Mouse (Mus musculus): ENCODE data around the gene Itga3. TPM values are rescaled to one million over a fixed set of nuclear protein-coding genes. Genes with fewer than 3 reads are reported as not detected.

Itga3 gene
- polyA plus RNA-seq, 1 experiment from 2014 or later: 16.6 TPM

DNA sequence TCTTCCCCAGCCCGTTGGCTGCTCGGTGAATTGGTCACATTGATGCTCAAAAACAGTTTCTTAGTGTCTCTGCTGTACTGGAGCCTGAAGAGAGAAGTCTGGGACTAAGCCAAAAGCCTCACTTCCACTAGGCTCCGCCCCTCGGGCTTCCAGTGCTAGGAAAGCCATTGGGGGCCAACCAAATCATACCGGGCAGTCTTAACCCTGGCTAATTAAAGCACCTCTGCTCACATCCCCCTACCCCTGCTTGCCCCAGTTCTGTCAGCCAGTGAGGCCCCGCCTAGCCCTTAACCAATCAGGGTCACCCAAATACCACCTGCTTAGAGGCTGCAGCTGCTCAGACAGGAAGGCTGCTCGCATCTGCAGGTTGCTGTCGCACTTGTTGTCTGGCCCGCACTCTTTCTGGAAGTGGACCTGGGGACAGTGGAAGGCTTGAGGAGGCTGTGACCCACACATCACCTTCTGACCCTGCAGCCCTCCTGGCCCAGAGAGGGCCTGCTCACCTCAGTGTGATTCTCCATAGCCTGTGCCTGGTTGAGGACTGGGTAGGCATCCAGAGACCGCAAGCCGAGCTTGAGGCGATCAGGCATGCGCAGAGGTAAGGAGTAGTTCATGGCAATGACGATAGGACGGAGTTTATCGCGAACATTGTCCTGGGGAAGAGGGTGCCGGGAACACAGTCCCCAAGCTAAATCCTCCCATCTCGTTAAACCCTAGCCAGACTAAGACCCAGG, 19.7 kb downstream of the Itga3 start:
- peak; percentile 42; the same call in 1 of the 2 replicates for ATAC-seq
- no peak overlapping the region for H3K4me2 ChIP-seq (ENCODE audit: low read length)
- H3K27ac ChIP-seq (ENCODE audit: low read length): no peak overlapping the region
- H3K9me3 ChIP-seq (replicated peaks; ENCODE audit: control insufficient read depth, low read length, poor library complexity, severe bottlenecking): no peaks in the 10 kb centered on the region
- H3K4me3 ChIP-seq (ENCODE audit: low read depth, low read length): no peak overlapping the region
- peaks cover 3% of the 10 kb centered on the region; the same call in 1 of the 2 replicates for H3K27me3 ChIP-seq (ENCODE audit: control insufficient read depth, insufficient read depth, low read depth, low read length)
- WGBS: 17% methylated on average over 19 of the region's 19 CpGs
- H3K36me3 ChIP-seq (ENCODE audit: control insufficient read depth, insufficient read depth, low read length): peaks cover 24% of the 10 kb centered on the region
- H3K4me1 ChIP-seq (ENCODE audit: control insufficient read depth, insufficient read depth, low read length): no peaks in the 10 kb centered on the region
- H3K9ac ChIP-seq (ENCODE audit: low read depth, low read length): no peak overlapping the region; the same call in 1 of the 2 replicates

DNA sequence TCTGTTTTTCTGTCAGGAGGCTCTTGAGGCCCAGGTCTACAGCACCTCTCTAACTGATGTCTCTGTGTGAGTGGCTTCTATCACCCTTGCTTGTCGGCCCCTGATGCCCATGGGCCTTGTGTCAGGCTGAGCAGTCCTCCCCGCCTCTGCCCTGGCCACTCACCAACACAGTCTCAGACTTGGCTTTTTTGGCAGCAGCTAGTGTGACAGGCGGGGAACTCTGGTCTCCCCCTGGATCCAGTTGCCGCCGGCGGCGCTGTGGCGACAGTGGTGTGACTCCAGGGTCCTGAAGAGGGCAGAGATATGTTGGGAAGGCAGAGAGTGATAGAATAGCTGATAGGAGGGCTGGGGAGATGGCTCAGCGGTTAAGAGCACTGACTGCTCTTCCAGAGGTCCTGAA, 23.5 kb downstream of the Itga3 start:
- ATAC-seq: no peak
- H3K36me3 ChIP-seq (ENCODE audit: control insufficient read depth, insufficient read depth, low read length): peaks cover 20% of the 10 kb centered on the region
- no peaks in the 10 kb centered on the region for H3K4me1 ChIP-seq (ENCODE audit: control insufficient read depth, insufficient read depth, low read length)
- 81% methylated on average over 9 of the region's 9 CpGs for WGBS
- H3K27me3 ChIP-seq (ENCODE audit: control insufficient read depth, insufficient read depth, low read depth, low read length): peaks cover under 1% of the 10 kb centered on the region; the same call in 1 of the 2 replicates
- H3K9me3 ChIP-seq (replicated peaks; ENCODE audit: control insufficient read depth, low read length, poor library complexity, severe bottlenecking): no peaks in the 10 kb centered on the region
- no peak overlapping the region for H3K27ac ChIP-seq (ENCODE audit: low read length)
- H3K4me3 ChIP-seq (ENCODE audit: low read depth, low read length): no peak overlapping the region
- H3K9ac ChIP-seq (ENCODE audit: low read depth, low read length): no peak overlapping the region
- H3K4me2 ChIP-seq (ENCODE audit: low read length): no peak overlapping the region

DNA sequence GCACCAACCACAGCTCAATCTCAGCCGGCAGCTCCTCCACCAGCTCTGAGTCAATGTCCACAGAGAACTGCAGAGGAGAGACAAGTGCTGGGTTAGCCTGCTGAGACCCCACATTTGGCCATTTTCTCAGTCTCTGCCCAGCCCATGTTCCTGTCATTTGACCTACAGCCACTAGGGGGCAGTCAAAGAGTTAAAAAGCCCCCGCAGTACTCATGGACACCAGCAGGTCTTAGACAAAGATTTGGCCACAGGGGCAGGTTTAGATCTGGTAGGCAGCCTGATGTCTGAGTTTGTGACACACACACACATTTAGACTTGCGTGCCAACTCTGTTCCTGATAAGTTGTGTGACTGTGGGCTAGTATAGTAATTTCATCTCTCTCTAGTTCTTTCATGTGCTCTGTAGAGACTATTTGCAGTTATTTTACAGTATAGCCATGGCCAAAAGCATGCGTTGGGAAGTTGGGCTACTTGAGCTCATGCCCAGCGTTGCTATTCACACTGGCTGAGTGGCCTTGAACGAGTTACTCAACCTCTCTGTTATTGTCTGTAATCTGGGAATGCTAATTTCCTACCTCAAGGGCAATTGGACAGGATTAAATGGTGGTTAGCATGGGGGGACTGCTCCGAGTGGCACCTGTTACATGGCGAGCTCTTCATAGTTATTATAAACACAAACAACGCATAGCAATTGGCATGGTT, 29.5 kb downstream of the Itga3 start:
- no peaks in the 10 kb centered on the region for H3K27me3 ChIP-seq (ENCODE audit: control insufficient read depth, insufficient read depth, low read depth, low read length)
- H3K4me3 ChIP-seq (ENCODE audit: low read depth, low read length): no peak overlapping the region
- peaks cover 6% of the 10 kb centered on the region; the same call in 1 of the 2 replicates for H3K36me3 ChIP-seq (ENCODE audit: control insufficient read depth, insufficient read depth, low read length)
- H3K4me1 ChIP-seq (ENCODE audit: control insufficient read depth, insufficient read depth, low read length): peaks cover under 1% of the 10 kb centered on the region; the same call in 1 of the 2 replicates
- H3K9ac ChIP-seq (ENCODE audit: low read depth, low read length): no peak overlapping the region
- H3K9me3 ChIP-seq (replicated peaks; ENCODE audit: control insufficient read depth, low read length, poor library complexity, severe bottlenecking): no peaks in the 10 kb centered on the region
- no peak overlapping the region for H3K27ac ChIP-seq (ENCODE audit: low read length)
- 63% methylated on average over 9 of the region's 9 CpGs for WGBS
- ATAC-seq: no peak
- H3K4me2 ChIP-seq (ENCODE audit: low read length): no peak overlapping the region

DNA sequence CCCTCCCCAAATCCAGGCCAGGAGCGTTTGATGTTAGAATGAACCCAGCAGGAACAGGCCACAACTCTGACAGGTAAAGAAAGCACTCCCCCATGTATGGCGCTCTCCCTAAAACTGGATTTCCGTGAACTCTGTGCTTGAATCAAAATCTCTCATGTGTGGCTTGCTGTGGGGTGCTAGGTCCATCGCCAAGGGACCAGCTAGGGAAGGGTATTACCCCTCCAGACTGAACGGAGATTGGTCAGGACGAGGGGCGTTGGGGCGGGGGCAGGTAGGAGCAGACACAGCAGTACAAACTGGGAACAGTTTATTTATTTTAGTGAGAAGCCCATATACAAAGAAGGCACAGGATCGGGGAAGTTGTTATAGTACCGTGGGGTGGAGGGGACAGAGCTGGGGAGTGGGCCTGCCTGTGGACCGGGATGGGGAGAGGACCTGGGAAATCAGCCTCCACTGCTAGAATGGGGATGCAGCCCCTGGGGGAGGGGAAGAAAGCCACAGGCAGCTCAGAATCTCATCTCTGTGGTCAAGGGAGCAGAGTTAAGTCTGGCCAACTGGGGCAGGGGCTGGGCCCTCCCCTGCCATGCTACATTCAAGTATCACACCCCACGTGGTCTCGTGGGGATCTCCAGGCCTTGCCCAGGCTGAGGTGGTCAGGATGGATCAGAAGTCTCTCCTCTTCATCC, 32.3 kb downstream of the Itga3 start:
- no peak for ATAC-seq
- 49% methylated on average over 13 of the region's 13 CpGs for WGBS
- no peaks in the 10 kb centered on the region for H3K9me3 ChIP-seq (replicated peaks; ENCODE audit: control insufficient read depth, low read length, poor library complexity, severe bottlenecking)
- no peak overlapping the region for H3K4me3 ChIP-seq (ENCODE audit: low read depth, low read length)
- no peak overlapping the region for H3K27ac ChIP-seq (ENCODE audit: low read length)
- no peak overlapping the region for H3K9ac ChIP-seq (ENCODE audit: low read depth, low read length)
- H3K4me1 ChIP-seq (ENCODE audit: control insufficient read depth, insufficient read depth, low read length): peaks cover 14% of the 10 kb centered on the region
- H3K36me3 ChIP-seq (ENCODE audit: control insufficient read depth, insufficient read depth, low read length): peaks cover 3% of the 10 kb centered on the region; the same call in 1 of the 2 replicates
- H3K27me3 ChIP-seq (ENCODE audit: control insufficient read depth, insufficient read depth, low read depth, low read length): no peaks in the 10 kb centered on the region
- no peak overlapping the region for H3K4me2 ChIP-seq (ENCODE audit: low read length)

DNA sequence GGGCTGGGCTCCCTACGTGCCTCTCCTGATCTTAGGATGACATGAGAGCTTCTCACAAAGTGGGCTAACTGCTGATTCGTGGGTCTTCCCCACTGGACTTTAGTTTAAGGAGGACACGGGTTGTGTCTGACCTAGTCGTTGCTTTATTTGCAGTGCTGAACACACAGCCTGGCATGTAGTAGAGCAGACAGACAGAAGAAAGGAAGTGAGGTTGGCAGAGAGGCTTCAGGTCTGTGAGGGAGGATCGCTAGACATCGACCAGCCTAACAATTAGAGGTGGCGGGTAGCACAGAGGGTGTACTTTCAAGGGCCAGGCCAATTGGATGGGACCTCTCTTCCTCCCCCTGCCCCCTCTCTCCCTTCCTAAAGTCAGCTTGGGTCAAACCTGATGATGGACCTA, 33.0 kb downstream of the Itga3 start:
- Histone ChIP-seq H3K36me3 (ENCODE audit: control insufficient read depth, insufficient read depth, low read length) (peaks cover 3% of the 10 kb centered on the region; the same call in 1 of the 2 replicates), H3K4me3 (ENCODE audit: low read depth, low read length) (no peak overlapping the region), H3K4me2 (ENCODE audit: low read length) (no peak overlapping the region), H3K4me1 (ENCODE audit: control insufficient read depth, insufficient read depth, low read length) (peaks cover 14% of the 10 kb centered on the region), H3K27ac (ENCODE audit: low read length) (no peak overlapping the region), H3K27me3 (ENCODE audit: control insufficient read depth, insufficient read depth, low read depth, low read length) (no peaks in the 10 kb centered on the region), H3K9me3 (replicated peaks; ENCODE audit: control insufficient read depth, low read length, poor library complexity, severe bottlenecking) (no peaks in the 10 kb centered on the region), H3K9ac (ENCODE audit: low read depth, low read length) (no peak overlapping the region)
- no peak for ATAC-seq
- 68% methylated on average over 7 of the region's 7 CpGs for WGBS

DNA sequence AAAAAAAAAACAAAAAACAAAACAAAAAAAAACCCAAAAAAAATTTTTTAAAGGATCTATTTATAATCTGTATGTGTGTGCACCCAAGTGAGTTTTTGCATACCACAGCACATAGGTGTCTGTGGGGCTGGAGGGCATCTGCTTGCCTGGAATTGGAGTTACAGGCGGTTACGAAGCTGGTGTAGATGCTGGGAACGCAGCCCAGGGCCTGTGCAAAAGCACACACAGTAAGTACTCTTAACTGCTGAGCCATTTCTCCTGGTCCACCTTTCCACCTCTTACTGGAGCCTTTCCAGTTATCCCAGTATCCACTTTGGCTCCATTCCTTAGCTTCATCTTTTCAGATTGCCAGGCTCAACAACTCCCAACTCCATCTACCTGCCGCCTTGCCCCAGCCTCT, 33.5 kb downstream of the Itga3 start:
- WGBS: 90% methylated on average over 4 of the region's 4 CpGs
- no peak overlapping the region for H3K9ac ChIP-seq (ENCODE audit: low read depth, low read length)
- H3K4me1 ChIP-seq (ENCODE audit: control insufficient read depth, insufficient read depth, low read length): peaks cover 14% of the 10 kb centered on the region
- H3K27me3 ChIP-seq (ENCODE audit: control insufficient read depth, insufficient read depth, low read depth, low read length): no peaks in the 10 kb centered on the region
- no peak overlapping the region for H3K27ac ChIP-seq (ENCODE audit: low read length)
- H3K4me3 ChIP-seq (ENCODE audit: low read depth, low read length): no peak overlapping the region
- H3K36me3 ChIP-seq (ENCODE audit: control insufficient read depth, insufficient read depth, low read length): peaks cover 3% of the 10 kb centered on the region; the same call in 1 of the 2 replicates
- no peak overlapping the region for H3K4me2 ChIP-seq (ENCODE audit: low read length)
- no peaks in the 10 kb centered on the region for H3K9me3 ChIP-seq (replicated peaks; ENCODE audit: control insufficient read depth, low read length, poor library complexity, severe bottlenecking)
- no peak for ATAC-seq

DNA sequence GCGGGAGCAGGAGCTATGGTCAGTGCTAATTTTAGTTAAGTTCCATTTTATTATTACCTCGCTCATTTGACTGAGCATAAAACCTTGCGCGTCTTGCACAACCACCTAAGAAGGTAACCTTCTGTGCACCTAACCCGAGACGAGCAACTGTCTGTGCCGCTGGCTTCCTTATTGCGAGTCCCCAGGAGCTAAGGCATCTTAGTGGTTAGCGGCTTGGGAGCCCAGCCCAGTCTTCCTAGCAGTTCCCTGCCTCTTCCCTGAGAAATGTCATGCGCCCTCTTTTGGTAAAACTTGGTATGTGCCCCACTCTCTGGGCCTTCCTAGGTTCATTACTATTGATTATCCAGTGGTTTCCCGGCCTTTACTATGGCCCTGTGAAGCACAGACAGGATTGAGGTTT, 34.5 kb downstream of the Itga3 start:
- Histone ChIP-seq H3K9ac (ENCODE audit: low read depth, low read length) (peak overlapping the region; percentile 31), H3K27me3 (ENCODE audit: control insufficient read depth, insufficient read depth, low read depth, low read length) (no peaks in the 10 kb centered on the region), H3K4me2 (ENCODE audit: low read length) (peak overlapping the region; percentile 75), H3K4me3 (ENCODE audit: low read depth, low read length) (peak overlapping the region; percentile 71), H3K36me3 (ENCODE audit: control insufficient read depth, insufficient read depth, low read length) (peaks cover 3% of the 10 kb centered on the region; the same call in 1 of the 2 replicates), H3K9me3 (replicated peaks; ENCODE audit: control insufficient read depth, low read length, poor library complexity, severe bottlenecking) (no peaks in the 10 kb centered on the region), H3K27ac (ENCODE audit: low read length) (peak overlapping the region; percentile 20), H3K4me1 (ENCODE audit: control insufficient read depth, insufficient read depth, low read length) (peaks cover 14% of the 10 kb centered on the region)
- ATAC-seq: no peak
- WGBS: under 1% methylated on average over 11 of the region's 11 CpGs

DNA sequence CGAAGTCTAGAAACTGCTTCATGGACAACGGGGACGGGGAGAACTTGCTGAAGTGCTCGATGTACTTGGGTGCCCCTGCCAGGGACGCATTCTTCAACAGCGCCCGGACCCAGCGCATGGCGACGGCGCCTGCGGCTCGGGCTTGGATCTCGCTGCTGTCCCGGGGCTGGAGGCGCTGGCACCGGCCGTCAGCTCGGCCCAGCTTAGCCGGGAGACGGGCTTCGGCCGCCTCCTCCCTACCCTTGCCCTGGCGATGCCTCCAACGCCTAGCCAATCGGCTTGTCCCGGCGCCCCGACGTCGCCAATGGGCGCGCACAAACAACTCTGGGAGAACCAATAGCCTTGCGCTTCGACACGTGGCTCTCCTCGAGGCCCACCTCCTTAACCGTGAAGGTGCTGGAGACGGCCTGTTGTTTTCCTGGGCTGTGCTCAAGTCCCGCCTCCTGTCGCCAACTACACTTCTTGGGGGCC, 35.4 kb downstream of the Itga3 start, which contains the start of gene Pdk2:
Gene Pdk2 (minus strand): TSS at position 216 of the 471 bp plus-strand sequence.
- peak within 1 kb of the TSS; percentile 67 for H3K9ac ChIP-seq (ENCODE audit: low read depth, low read length)
- H3K4me3 ChIP-seq (ENCODE audit: low read depth, low read length): peak within 1 kb of the TSS; percentile 71
- ATAC-seq: peak; percentile 97
- WGBS: 0% methylated on average over 41 of the region's 41 CpGs
- H3K36me3 ChIP-seq (ENCODE audit: control insufficient read depth, insufficient read depth, low read length): peaks cover 3% of the 10 kb centered on the region; the same call in 1 of the 2 replicates
- peaks cover 14% of the 10 kb centered on the region for H3K4me1 ChIP-seq (ENCODE audit: control insufficient read depth, insufficient read depth, low read length)
- no peaks in the 10 kb centered on the region for H3K27me3 ChIP-seq (ENCODE audit: control insufficient read depth, insufficient read depth, low read depth, low read length)
- H3K9me3 ChIP-seq (replicated peaks; ENCODE audit: control insufficient read depth, low read length, poor library complexity, severe bottlenecking): no peaks in the 10 kb centered on the region
- H3K4me2 ChIP-seq (ENCODE audit: low read length): peak within 1 kb of the TSS; percentile 75
- peak within 1 kb of the TSS; percentile 47 for H3K27ac ChIP-seq (ENCODE audit: low read length)
